Mouse (Mus musculus) natural killer cell, adult 2 months (primary cell): ENCODE measurements around the gene Fam227b.

Source experiments
- DNase-seq, 2 experiments: peaks; one replicate each; pipeline ENCODE4 v3.0.0; 2022; ENCODE audit warnings: low spot score in 2 of 2

Gene Fam227b

DNA sequence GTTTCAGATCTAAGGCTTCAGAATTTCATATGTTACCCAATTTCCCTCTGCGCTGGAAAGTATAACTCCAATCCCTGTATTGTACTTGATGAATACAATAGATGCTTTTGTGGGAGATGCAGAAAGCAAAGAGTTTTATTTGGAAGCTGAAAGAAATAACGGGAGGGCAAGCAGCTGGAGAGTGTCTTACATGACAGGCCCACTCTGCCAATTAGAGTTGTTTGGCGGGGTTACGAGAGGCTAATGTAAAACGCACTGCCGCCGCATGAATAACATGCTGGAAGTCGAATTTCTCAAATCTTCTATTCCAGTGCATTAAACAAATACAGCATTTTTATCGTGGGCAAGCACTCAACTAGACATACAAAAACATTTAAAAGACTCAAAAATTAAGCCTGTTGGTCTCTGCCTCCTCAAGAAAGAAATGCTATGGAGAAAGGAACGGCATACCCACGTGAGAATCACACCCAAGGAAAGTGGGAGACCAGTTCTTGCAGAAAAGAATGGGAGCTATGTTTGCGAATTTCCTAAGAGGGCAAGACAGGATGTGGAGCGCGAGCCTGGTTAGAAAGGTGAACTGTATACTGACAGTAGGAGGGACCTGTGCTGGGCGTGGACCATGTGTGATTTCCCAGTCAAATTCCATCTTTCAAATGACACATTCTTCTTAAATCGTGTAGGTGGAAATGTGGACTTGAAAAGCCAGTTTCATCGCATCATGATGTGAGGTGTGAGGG is 90.6 kb downstream of the Fam227b start:
- no peak for DNase-seq

DNA sequence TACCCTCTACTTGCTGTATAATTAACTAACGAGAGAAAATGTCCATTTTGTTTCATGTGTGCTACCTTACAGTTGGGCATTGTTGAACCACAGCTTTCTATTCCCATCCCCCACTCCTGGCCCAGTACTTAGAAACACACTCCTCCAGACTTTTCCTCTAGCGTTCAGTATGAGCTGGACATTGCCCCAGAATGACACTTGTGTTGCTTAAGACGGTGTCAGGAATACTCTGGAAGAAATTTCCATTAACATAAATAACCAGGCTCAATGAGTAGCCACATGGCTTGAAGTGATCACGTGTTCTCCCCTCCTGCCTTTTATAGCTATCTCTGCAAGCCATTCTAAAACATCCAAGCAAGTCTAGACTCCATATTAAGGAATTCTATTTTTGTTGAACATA is 91.2 kb downstream of the Fam227b start:
- no peak for DNase-seq

DNA sequence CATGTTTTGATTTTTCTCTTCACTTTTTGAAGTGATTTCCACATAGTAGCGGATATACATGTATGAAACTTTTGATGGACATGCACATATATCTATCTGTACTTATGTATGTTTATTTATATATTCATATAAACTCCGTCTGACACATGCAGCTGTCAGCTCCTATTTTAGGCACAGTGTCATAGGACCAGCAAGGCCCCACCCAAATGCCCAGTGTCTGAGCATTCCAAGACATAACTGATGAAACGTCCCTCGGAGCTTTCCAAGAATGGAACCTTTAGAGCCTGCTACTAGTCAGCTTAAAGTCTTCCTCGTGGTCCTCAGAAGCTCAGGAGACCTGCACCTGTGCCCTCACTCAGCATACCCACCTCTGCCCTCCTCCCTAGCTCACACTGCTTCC is 98.1 kb downstream of the Fam227b start:
- DNase-seq, result no peak

DNA sequence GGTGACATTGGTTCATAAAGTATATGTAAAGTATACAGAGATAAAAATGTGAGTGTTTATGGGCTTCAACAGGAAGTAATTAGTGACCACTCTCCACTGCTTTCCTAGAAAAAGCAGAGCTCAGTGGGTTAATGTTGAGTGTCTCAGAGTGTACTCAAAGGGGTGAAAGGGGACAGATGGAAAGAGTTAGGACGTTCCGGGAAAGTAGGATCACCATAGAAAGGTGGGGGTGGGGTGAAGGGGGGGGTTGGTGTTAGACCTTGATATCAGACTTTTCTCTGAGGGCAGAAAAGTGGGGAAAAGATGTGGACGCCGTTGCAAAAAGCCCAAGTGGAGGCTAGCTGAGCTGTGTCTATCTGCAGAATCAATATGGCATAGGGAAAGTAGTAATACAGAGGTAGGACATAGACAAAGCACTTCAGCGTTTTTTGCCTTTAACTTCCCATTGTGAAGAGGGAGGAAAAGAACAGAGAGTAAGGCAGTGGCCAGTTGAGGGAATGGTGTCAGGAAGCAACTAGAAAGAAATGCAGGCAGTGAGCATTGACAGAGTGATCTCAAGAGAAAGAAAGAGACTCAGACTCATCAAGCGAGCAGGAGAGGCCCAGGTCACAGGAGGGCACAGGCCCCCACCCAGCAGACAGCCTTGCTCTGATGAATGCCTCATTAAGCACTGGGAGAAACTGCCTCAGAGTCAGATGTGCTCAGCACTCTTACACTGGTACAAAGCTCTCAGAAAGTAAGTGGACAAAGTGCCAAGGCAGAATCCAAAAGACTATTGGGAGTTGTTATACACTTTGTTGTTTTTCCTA is 98.9 kb downstream of the Fam227b start:
- DNase-seq, result no peak

DNA sequence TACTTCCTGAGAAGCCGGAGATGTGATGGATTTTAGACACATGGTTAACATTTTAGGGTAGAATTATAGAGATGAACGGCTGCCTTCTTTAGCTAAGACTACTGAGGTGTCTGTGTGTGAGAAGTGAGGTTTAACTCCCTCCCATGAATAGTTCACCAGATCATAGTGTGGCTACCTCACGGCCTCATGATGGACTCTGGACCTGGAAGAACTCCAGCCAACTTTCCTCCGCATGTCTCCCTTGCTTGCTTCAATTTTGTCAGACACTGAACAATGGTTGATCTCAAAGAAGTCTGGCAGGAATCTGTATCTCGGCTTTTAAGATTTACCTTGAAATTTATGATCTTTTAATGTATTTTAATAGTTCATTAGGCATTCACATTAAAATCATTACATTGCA is 106.2 kb downstream of the Fam227b start:
- no peak for DNase-seq

DNA sequence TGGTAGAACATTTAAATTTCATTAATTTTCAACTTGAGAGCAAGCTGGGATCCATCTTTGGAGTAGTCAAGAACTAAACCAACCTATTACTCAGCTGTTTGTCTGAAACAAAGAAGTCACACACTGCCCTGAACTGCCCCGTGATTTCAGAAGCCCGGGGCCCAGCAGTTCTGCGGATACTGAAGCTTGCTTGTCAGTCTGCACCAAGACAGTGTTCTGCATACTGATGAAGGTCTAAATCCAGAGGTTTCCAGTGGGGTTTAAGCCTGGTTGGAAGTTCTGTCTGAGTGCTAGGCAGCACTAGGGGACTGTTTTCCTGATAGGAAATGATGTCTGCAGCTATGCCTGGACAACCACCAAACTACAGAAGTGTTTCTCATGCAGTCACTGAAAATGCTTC is 109.1 kb downstream of the Fam227b start:
- DNase-seq, result no peak

DNA sequence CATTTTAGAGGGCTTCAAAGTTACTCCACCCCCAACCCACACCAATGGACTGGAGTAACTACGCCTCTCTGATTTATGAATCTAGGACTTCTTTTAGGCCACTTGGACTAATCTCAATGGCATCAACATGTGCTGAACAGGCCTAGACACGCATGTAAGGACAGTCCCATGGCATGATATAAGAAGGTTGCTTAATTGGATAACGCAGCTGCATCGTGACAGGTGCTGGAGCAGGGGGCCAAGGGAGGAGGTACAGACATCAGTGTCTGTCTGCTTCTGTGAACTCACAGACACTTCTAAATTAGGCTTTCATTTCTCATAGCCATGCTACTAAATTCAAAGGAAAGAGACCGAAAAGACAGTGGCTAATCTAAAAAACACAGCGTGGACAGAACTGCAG is 110.6 kb downstream of the Fam227b start:
- no peak for DNase-seq

DNA sequence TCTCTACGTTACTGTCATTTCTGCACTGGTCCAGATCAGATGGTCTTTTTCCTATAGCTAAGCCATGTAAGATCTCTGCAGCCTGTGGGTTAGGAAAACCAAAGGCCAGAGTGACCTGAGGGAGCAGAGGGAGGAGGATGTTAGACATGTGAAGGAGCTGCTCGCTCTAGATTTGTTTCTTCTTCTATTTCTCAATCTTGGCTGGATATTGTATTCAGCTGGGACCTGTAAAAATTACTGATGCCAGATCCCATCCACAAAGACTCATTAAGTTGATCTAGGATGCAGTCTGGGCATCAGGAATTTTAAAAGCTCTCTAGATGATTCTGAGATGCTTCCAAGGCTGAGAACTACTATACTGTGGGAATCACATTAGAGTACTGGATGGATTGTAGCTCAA is 111.2 kb downstream of the Fam227b start:
- no peak for DNase-seq

DNA sequence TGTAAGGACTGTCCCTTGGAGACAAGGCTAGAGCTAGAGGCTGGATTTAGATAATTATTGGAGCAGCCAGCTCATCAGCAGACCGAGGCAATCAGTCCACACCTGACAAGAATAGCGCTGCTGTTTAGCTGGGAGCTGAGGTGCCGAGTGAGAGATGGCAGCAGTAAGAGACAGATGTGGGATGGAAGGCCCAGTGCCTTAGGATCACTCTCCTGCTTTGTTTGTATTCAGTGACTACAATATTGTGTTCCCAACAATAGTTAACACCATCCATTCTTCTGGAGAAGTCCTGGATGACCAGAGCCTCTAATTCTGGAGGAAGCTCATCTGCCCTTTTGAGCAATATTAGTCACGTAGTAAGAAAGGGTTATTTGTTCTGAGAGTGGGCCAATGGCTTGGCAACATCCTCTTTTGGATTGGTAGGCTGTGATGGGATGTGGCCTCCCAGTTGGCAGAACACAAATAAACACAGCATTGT is 112.4 kb downstream of the Fam227b start:
- no peak for DNase-seq

DNA sequence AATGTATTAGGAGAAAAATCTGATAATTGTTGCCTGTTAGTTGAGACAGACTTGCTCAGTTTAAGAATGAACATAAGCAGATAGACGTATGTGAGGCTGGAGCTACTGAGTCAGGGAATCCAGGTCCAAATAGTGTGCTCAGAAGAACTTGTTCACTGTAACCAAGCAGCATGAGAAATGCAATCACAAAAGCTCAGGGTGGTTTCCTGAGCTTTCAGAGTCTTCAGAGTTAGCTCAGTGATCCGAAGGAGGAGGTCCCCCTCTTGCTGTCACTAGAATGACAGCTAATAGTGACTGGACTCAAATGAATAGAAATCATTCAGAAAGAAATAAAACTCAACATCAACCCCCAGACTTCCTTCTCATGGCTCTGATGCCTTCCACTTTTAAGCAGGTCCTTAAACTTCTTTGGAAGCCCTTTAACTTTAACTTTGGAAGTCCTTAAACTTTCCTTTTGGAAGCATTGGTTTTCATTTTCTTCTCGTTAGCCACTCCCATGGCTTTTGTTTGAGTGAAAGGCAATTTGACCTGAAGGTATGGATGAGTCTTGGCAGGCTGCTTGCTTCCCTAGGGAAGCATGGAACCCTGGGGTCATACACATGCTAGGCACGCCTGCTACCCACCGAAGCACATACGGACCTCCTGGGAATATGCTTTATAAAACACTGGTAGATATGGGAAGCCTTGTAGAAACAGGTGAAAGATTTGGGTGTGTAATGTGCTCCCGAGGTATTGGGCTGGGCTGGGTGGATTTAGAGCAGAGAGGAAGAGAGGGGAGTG is 113.4 kb downstream of the Fam227b start:
- no peak for DNase-seq

DNA sequence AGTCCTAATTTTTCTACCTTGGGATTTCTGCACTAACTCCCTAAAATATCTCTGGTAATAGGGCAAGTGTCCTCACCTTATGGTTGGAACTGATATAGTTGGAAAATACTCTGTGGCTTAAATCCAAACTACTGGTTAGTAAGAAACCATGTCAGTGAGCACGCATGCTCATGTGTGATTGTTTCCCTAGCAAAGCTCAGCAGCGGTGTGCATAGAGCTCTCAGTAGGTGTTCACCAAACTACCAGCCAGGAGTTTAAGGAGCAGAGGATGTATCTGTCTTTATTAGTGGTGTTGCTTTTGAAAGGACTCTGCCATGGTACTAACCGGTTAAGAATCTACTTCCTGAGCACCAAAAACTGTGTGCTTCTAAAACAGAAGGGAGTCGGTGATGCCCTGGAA is 115.7 kb downstream of the Fam227b start:
- no peak for DNase-seq

DNA sequence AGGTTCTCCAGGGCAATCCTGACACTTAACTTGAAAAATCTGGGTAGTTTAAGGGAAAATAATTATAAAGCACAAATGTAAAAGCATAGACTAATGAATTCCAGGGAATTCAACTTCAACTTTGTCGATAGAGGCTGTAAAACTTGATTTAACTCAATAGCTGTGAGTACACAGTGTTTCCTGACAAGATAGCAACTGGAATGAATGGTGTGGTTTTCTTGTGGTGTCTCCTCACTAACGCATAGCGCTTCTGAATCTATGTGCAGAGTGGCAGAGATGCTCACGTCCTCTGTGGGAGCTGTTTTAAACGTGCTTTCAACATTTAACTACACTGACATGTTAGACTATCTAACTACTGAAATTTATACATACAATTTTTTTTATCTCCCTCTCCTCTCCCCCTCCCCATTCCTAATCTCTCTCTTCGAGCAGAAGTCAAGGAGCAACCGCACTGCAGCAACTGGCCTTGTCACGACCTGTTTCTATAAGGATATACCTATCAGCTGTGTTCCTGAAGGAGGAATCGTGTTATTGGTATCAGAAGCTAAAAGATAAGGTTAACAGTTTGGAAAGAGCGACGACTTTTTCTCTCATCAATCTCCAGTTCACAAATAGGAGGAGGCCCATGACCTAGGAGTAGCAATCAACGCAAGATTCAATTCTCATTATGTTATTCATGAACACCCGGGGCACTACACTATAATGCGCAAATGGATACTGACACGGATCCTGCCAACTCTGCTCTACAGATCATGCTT is 116.6 kb downstream of the Fam227b start:
- DNase-seq, result no peak

DNA sequence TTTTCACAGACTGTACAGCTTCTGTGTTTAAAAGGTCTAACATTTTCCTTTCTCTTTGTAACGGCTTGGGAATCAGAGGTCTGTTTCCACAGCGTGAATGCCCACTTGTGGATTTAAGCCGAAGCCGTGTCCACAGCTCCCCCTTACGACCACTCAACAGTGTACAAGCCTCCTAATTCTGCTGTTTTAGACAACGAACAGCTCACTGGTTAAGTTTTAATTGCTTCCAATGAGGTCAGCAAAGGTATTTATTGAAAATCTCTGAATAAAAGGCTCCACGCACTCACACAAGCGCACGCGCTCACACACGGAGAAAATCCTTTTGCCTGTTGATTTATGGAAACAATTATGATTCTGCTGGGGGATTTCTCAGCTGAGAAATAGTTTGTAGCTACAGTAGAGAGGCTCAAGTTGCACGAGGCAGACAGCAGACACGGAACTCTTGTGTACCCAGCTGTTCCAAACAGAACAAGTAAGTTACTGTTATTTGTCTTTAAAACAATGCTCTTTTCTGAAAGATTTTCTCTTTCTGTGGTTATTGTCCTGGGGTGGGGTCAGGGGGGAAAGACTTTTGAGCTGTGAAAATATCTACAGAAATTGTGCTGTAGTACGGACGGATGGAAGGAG is 117.3 kb downstream of the Fam227b start, which contains the start of gene Fgf7:
Fgf7 (plus strand) TSS at position 280 of the 627 bp plus-strand sequence.
- no peak for DNase-seq

DNA sequence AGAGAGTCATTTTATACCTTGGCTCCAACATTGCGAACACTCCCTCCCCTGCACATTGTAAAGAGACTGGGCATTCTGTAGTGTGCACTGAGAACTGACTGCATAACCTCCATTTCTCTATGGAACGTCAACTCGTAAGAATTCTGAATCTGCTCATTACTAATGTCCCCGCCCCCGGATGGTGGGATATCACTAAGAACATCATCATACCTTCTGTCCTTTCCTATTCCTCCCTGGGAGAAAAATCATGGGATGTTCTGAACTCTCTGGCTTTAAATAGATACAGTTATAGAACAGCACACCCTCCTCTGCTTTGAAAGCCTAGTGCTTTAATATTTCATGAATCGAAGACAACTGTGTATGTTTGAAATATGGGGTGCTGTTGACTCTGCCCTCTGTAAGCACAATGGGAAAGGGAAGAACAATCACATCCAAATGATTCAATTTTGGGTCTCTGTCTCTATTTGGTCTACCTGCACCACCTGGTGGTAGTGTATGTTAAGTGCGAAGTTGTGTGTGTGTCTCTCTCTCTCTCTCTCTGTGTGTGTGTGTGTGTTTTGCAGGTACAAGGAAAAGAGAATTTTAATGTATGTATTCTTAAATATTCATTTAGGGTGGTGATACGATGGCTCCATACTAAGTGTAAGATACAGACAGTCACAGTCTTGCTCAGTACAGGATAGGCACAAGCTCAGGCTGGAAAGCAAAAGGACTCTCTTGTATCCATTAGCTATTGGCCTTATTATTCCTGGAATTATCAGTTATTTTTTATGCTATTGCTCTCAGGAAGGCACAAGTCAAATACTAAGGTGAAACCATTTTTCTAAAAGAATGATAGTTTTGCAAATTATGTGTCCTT is 118.5 kb downstream of the Fam227b start:
- DNase-seq, result no peak

DNA sequence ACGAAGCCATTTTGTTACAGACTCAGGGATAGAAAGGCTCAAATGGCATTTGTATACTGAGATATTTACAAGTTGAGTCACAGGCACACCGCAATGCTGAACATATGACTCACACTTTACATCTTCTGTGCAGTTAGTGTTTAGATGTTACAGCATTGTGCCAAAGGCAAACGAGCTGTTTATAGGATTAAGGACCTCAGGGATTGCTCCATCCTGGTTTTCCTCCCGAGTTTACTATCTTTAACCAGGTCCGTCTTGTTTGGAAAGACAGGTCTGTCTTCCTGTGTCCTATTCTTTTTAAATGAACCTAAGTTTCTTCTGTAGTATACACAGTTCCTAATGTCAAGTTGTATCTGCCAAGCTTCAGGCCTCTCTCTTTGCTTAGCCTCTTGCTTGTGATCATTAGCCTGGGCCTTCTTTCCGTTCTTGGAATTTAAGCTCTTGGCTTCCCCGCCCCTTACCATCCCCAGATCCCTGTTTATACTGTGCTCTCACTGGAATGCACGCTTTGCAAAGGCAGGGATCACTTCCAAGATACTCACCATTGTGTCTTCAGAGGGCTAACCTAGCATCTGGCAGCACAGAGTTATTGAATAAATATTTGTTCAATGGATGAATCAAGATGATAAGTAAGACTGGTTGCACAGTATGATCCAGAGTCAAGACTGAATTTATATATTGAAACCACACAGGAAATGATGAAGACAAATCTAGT is 120.5 kb downstream of the Fam227b start:
- DNase-seq, result no peak

DNA sequence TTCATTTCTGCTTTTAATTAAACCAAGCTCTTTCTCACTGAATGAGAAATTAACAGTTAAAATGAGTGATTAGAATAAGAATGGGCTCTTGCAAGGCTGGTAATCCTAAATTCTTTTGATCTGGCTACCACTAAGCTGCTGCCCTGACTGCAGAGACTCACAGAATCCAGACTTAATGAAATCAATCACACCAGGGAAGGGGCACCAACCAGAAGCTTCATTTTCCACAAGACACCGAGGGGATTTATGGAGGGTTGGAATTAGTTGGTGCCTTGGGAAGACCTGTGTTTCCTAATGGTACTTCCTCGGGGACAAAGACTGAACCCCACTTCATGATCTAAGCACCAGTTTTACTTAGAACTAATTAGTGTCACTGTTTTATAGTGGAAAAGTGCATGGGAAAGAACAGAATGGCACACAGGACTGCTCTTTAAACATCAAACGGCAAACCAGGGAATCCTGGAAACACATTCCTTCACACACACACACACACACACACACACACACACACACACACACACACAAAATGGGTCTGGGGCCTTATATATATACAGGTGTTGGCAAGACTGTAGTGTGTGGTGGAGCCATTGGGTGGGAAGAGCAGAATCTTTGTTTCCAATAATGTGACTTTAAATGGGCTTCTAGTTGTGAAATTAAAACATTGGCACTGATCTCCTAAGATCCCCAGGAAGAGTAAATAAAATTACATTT is 135.9 kb downstream of the Fam227b start:
- DNase-seq, result no peak

DNA sequence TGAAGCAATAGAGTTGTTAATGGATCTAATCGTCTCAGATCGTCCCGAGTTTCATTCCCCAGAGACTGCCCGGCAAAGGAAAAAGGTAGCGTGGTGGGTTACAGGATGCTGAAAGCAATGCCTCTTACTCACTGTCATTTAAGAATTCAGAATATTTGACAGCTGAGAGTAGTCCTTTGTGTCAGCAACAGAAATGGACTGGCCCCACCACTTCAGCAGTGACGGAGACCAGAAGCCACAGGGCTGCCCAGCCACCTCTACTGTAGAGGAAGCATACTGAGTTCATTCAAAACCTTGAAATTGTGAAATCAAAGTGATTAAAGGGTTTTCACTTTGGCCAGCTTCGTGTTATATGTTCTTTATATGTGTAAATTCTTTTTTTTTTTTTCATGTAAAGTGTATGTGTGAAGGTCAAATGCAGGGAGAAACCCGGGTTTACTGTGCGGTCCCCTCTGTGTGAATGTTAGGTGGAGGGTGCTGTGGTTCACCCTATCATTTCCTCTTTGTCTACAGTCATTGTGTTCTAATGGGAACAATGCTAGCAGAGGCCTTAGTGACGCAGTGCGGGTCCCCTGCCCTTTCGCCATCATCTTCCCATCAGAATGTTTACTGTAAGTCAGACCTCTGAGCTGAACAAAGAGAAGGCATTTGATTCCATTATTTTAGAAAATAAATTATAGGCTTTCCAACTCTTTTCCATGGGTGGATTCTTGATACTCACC is 136.7 kb downstream of the Fam227b start:
- DNase-seq, result no peak

DNA sequence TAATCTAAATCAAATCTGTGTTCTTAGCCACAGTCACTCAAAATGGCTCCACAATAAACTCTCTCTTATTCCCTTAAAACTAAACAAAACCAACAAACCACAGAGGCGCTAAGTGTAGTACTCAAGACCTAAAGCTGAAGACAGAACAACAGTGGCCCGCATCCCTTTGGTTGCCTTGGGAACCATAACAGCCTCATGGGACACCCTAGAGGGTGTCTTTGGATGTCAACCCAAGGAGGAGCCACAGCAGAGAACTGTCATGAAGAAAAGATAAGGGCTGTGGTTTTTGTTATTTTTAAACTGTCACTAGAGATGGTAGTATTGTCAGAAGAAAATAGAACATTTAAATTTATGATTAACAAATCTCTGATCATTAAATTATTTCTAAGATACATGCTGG is 145.1 kb downstream of the Fam227b start:
- no peak for DNase-seq
